Mouse (Mus musculus) kidney, postnatal 0 days (tissue): ENCODE results near the gene 1700088E04Rik. TPM values are rescaled to one million over a fixed set of nuclear protein-coding genes. Genes with fewer than 3 reads are reported as not detected.

Source experiments
- ATAC-seq: fragments of 200-750 bp; cut with Nextera tagmentation; replicated peaks from 2 replicates; pipeline ENCODE4 v1.8.0; 2017; ENCODE audit warnings: low read depth, moderate number of reproducible peaks, moderate TSS enrichment, moderate library complexity; ENCODE audit not compliant: low FRiP score
- DNase-seq: peaks from one replicate; pipeline ENCODE4 v3.0.0-alpha.2; 2016; ENCODE audit warnings: low spot score
- H3K27ac ChIP-seq: fragments of 300-500 bp; sonication (generic); 2 replicates; pipeline ENCODE4 v1.5.1; 2014; ENCODE audit warnings: mild to moderate bottlenecking
- H3K27me3 ChIP-seq: fragments of 300-500 bp; sonication (generic); 2 replicates; pipeline ENCODE4 v1.6.1; 2014; ENCODE audit warnings: low read length, mixed read lengths; ENCODE audit not compliant: insufficient read depth
- H3K36me3 ChIP-seq: fragments of 300-500 bp; sonication (generic); 2 replicates; pipeline ENCODE4 v1.6.1; 2014; ENCODE audit warnings: low read length, mixed read lengths; ENCODE audit not compliant: insufficient read depth
- H3K4me1 ChIP-seq: fragments of 300-500 bp; sonication (generic); replicated peaks from 2 replicates; pipeline ENCODE4 v1.6.1; 2014; ENCODE audit warnings: antibody characterized with exemption, low read length, mixed read lengths; ENCODE audit not compliant: insufficient read depth
- H3K4me2 ChIP-seq: fragments of 300-500 bp; sonication (generic); 2 replicates; pipeline ENCODE4 v1.6.1; 2014; ENCODE audit warnings: mild to moderate bottlenecking, low read length, moderate library complexity, mixed read lengths
- H3K4me3 ChIP-seq: fragments of 300-500 bp; sonication (generic); replicated peaks from 2 replicates; pipeline ENCODE4 v1.5.1; 2014; ENCODE audit warnings: low read depth, low read length
- H3K9ac ChIP-seq: fragments of 300-500 bp; sonication (generic); 2 replicates; pipeline ENCODE4 v1.6.1; 2014; ENCODE audit warnings: low read depth, low read length
- H3K9me3 ChIP-seq: fragments of 300-500 bp; sonication (generic); replicated peaks from 2 replicates; pipeline ENCODE4 v1.6.1; 2016; ENCODE audit warnings: low read length, inconsistent platforms, mixed read lengths
- CTCF ChIP-seq: IDR thresholded peaks from 2 replicates; pipeline ENCODE4 v1.5.1; 2016; ENCODE audit warnings: antibody characterized with exemption, low read depth, mild to moderate bottlenecking, moderate library complexity
- WGBS: fragments of 180-500 bp; shearing (Covaris S2); extraction: QIAGEN DNeasy Blood & Tissue Kit; methylation state at CpG from one replicate; pipeline ENCODE4 v1.1.7; 2014; 5-methylcytosine and 5-hydroxymethylcytosine counted together
- polyA plus RNA-seq: library from polyadenylated mRNA; unstranded; fragments of >200 nt; fragmentation: Nextera tagmentation; extraction: Ambion mirVana; gene quantifications from 2 replicates; pipeline ENCODE4 v1.2.1, GENCODE M21; 2015

The 1700088E04Rik gene
- polyA plus RNA-seq, 1 experiment from 2014 or later, result 12.9 TPM

- peaks cover 68% of the 10 kb centered on the region for H3K36me3 ChIP-seq
- no peak overlapping the region for H3K27ac ChIP-seq
- WGBS, result 98% methylated on average over 5 of the region's 5 CpGs
- no peak overlapping the region for H3K9ac ChIP-seq
- peak; percentile 62 for TF ChIP-seq CTCF
- H3K27me3 ChIP-seq, result no peaks in the 10 kb centered on the region
- no peak overlapping the region for H3K4me3 ChIP-seq
- H3K4me2 ChIP-seq, result no peak overlapping the region
- H3K4me1 ChIP-seq, result 0 out of 2 replicates have a peak, but pooled peaks cover 4% of the 10 kb centered on the region
- ATAC-seq (no peak), DNase-seq (no peak)
- no peaks in the 10 kb centered on the region for H3K9me3 ChIP-seq
Observed at GRCm38 (mm10) chr15:79128208-79128607, 12.8 kb downstream of the 1700088E04Rik start.

GRCm38 (mm10) chr15:79127101-79127500 is 14.0 kb downstream of the 1700088E04Rik start:
- H3K36me3 ChIP-seq, result peaks cover 70% of the 10 kb centered on the region
- DNase-seq (no peak), ATAC-seq (no peak)
- no peak overlapping the region for H3K9ac ChIP-seq
- no peak overlapping the region for H3K4me3 ChIP-seq
- H3K4me2 ChIP-seq, result no peak overlapping the region
- H3K27me3 ChIP-seq, result no peaks in the 10 kb centered on the region
- no peak for TF ChIP-seq CTCF
- no peak overlapping the region for H3K27ac ChIP-seq
- no peaks in the 10 kb centered on the region for H3K9me3 ChIP-seq
- 93% methylated on average over 12 of the region's 12 CpGs for WGBS
- 0 out of 2 replicates have a peak, but pooled peaks cover 4% of the 10 kb centered on the region for H3K4me1 ChIP-seq

- DNase-seq, result peak; percentile 54
Observed at GRCm38 (mm10) chr15:79126217-79126932, 14.7 kb downstream of the 1700088E04Rik start.

GRCm38 (mm10) chr15:79124331-79124875 is 16.6 kb downstream of the 1700088E04Rik start:
- H3K4me3 ChIP-seq, result no peak overlapping the region
- no peak overlapping the region for H3K4me2 ChIP-seq
- 82% methylated on average over 10 of the region's 10 CpGs for WGBS
- H3K27ac ChIP-seq, result no peak overlapping the region
- ATAC-seq (no peak), DNase-seq (no peak)
- H3K4me1 ChIP-seq, result no peaks in the 10 kb centered on the region
- no peak overlapping the region for H3K9ac ChIP-seq
- H3K9me3 ChIP-seq, result no peaks in the 10 kb centered on the region
- no peak for TF ChIP-seq CTCF
- peaks cover 58% of the 10 kb centered on the region for H3K36me3 ChIP-seq
- H3K27me3 ChIP-seq, result no peaks in the 10 kb centered on the region

More at GRCm38 (mm10) chr15:79126217-79126932, 14.7 kb downstream of the 1700088E04Rik start:
- Histone ChIP-seq H3K9me3 (no peaks in the 10 kb centered on the region), H3K27me3 (no peaks in the 10 kb centered on the region), H3K27ac (no peak overlapping the region), H3K4me2 (no peak overlapping the region), H3K4me1 (no peaks in the 10 kb centered on the region), H3K9ac (no peak overlapping the region), H3K36me3 (peaks cover 66% of the 10 kb centered on the region), H3K4me3 (no peak overlapping the region)
- no peak for ATAC-seq
- TF ChIP-seq CTCF, result peak; percentile 77
- 81% methylated on average over 13 of the region's 13 CpGs for WGBS

GRCm38 (mm10) chr15:79123751-79124150 is 17.3 kb downstream of the 1700088E04Rik start:
- Histone ChIP-seq H3K27me3 (no peaks in the 10 kb centered on the region), H3K9me3 (no peaks in the 10 kb centered on the region), H3K9ac (no peak overlapping the region), H3K36me3 (peaks cover 58% of the 10 kb centered on the region), H3K27ac (no peak overlapping the region), H3K4me3 (no peak overlapping the region), H3K4me2 (no peak overlapping the region), H3K4me1 (no peaks in the 10 kb centered on the region)
- DNase-seq (no peak), ATAC-seq (no peak)
- no peak for TF ChIP-seq CTCF
- WGBS, result 82% methylated on average over 6 of the region's 6 CpGs

GRCm38 (mm10) chr15:79122546-79122945 is 18.5 kb downstream of the 1700088E04Rik start:
- no peak overlapping the region for H3K4me2 ChIP-seq
- no peak overlapping the region for H3K4me3 ChIP-seq
- H3K27me3 ChIP-seq, result no peaks in the 10 kb centered on the region
- H3K27ac ChIP-seq, result no peak overlapping the region
- no peaks in the 10 kb centered on the region for H3K9me3 ChIP-seq
- peaks cover 53% of the 10 kb centered on the region for H3K36me3 ChIP-seq
- 84% methylated on average over 13 of the region's 13 CpGs for WGBS
- H3K4me1 ChIP-seq, result no peaks in the 10 kb centered on the region
- H3K9ac ChIP-seq, result no peak overlapping the region
- DNase-seq (no peak), ATAC-seq (no peak)
- 0 out of 2 replicates have a peak, but pooled peaks have one; percentile 4 for TF ChIP-seq CTCF
